Mouse (Mus musculus): ENCODE data around the gene Mfap3.

Gene Mfap3

GRCm38 (mm10) chr11:57518091-57518750 lies at the start of gene Mfap3, which contains the start of gene Fam114a2:
Mfap3 (plus strand) TSS chr11:57518664.
Fam114a2 (minus strand) TSS chr11:57518617.
- DNase-seq (ENCODE audit: extremely low spot score, low read depth, low spot score), result peak; percentile 62

GRCm38 (mm10) chr11:57468706-57469105 lies 49.8 kb upstream of the Mfap3 start:
- no peak for DNase-seq (ENCODE audit: extremely low spot score, low read depth, low spot score)

GRCm38 (mm10) chr11:57470056-57470455 lies 48.4 kb upstream of the Mfap3 start:
- DNase-seq (ENCODE audit: extremely low spot score, low read depth, low spot score), result no peak

GRCm38 (mm10) chr11:57470979-57471378 lies 47.5 kb upstream of the Mfap3 start:
- DNase-seq (ENCODE audit: extremely low spot score, low read depth, low spot score), result no peak

DNA sequence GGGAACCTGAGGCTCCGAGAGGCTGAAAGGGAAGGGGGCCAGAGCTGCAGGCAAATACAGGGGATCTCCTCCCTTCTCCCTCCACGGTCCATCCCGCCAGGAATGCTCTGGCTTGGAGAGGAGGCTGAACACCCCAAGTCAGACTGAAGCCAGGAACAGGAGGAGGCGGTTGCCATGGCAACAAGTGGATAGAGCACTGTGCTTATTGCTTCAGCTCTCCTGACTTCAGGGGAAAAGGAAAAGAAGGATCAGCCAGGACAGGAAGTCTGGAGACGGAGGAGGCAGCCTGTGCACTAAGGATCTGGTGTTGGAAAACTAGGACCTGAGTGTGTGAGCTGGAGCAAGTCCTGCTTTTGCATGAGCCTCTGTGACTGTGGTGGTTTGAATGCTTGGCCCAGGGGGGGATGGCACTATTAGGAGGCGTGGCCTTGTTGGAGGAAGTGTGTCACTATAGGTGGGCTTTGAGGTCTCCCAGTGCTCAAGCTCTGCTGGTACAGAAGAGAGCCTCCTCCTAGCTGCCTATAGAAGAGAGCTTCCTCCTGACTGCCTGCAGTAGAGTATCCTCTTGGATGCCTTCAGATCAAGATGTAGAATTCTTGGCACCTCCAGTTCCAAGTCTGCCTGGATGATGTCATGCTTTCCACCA lies 44.0 kb upstream of the Mfap3 start:
- DNase-seq (ENCODE audit: extremely low spot score, low read depth, low spot score), result no peak

DNA sequence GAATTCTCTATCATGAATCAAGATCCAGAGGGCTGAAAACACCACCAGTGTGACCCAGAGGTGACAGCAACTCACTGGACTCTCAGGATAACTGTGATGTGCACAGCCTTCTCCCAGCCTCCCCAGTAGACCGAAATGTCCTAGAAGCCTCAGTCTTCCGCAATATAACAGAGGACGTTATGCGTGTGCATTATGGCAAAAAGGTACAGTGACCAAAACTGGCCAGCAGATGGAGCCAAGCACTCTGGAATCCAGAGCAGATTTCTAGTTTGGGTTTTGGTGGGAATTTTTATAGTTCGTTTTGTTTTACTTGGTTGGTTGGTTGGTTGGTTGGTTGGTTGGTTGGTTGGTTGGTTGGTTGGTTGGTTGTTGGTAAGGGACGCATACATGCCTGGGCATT lies 43.3 kb upstream of the Mfap3 start:
- no peak for DNase-seq (ENCODE audit: extremely low spot score, low read depth, low spot score)

GRCm38 (mm10) chr11:57478077-57478476 lies 40.4 kb upstream of the Mfap3 start:
- no peak for DNase-seq (ENCODE audit: extremely low spot score, low read depth, low spot score)

GRCm38 (mm10) chr11:57488436-57488835 lies 30.0 kb upstream of the Mfap3 start:
- no peak for DNase-seq (ENCODE audit: extremely low spot score, low read depth, low spot score)

DNA sequence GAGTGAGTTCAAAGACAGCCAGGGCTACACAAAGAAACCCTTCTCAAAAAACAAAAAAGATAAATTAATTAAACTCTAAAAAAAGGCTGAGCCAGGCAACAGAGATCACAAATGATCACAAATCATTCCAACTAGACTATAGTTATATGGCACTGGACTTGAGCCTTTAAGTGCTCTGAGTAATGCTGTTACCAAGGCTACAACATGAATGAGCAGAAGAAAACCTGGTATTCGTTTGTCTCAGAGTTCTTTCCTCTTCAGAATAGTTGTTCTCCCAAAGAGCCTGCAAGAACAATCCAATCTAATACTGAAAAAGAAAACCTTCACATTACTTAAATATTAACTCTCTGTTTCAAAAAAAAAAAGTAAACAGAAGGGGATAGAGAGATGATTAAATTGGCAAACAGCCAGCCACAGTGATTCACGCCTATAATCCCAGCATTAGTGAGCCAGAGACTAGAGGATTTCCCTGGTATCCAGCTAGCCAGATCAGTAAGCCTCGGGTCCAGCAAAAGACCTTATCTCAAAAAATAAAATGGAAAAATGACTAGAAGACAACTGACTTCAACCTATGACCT lies 21.9 kb upstream of the Mfap3 start:
- no peak for DNase-seq (ENCODE audit: extremely low spot score, low read depth, low spot score)

DNA sequence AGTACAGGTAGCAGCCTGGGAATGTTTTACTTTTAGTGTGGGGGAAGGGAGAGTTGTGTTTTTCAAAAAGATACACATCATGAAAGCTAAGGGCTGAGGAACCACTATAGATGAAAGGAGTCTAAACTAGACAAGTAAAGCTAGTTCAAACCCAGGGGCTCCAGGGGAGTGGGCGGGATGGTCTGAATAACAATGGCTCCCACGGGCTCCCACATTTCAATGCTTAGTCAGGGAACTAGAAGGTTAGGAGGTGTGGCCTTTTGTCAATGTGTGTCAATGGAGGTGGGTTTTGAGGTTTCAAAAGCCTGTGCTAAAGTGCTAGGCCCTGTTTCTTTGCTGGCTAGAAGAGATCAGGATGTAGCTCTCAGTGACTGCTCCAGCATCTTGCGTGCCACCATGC lies 20.8 kb upstream of the Mfap3 start:
- no peak for DNase-seq (ENCODE audit: extremely low spot score, low read depth, low spot score)

DNA sequence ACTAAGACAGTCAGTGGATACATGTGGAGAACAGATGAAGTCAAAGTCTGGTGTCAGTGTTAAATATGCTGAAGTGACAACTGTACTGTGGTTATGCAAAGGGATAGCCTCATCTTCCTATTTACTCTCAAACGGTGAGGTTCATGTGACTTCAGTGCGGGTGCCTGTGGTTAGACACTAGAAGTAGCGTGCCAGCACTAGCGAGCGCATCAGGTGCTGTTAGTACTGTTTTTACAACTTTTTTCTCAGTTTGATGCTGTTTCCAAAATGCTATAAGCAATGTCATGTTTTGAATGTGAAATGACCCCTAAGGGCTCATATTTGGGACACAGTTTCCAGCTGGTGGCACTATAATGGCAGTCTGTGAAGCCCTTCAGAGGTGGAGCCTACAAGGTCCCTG lies 20.2 kb upstream of the Mfap3 start:
- no peak for DNase-seq (ENCODE audit: extremely low spot score, low read depth, low spot score)

DNA sequence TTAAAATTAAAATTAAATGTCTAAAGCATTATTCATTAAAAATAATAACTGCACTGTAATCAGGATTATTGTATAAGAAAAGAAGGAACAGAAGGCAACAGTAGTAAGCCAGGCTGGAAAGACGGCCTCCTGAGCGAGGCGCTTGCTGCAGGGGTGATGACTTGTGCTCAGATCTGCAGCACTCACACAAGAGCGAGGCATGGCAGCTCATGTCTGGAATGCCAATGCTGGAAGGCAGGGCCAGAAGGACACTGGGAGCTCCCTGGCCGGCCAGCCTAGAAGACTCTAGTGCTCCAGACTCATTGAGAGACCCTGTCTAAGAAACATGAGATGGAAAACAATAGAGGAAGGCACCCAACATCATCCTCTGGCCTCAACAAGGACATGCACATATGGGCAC lies 15.3 kb upstream of the Mfap3 start:
- DNase-seq (ENCODE audit: extremely low spot score, low read depth, low spot score), result no peak

- DNase-seq (ENCODE audit: extremely low spot score, low read depth, low spot score), result no peak
Measured at GRCm38 (mm10) chr11:57506899-57507298, 11.6 kb upstream of the Mfap3 start.

DNA sequence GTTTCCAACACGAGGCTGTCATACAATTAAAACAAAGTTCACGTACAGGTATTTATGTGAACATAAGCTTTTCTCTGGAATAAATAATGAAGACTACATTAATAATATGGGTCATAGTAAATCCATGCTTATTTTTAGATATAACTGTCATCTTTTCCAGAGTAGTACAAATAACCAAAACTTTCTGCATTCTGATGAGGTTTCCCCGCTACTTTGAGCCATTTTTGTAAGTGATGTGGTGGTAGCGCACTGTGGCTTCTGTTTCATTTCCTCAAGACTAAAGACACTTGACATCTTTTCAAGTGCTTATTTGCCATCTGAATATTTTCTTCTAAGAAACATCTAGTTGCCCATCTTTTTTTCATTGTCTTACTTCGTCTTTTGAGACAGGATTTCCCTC lies 3.2 kb upstream of the Mfap3 start:
- DNase-seq (ENCODE audit: extremely low spot score, low read depth, low spot score), result no peak

GRCm38 (mm10) chr11:57516946-57517441 lies 1.5 kb upstream of the Mfap3 start:
- DNase-seq (ENCODE audit: extremely low spot score, low read depth, low spot score), result no peak

GRCm38 (mm10) chr11:57518751-57519148 lies 286 bp downstream of the Mfap3 start:
- no peak for DNase-seq (ENCODE audit: extremely low spot score, low read depth, low spot score)

- no peak for DNase-seq (ENCODE audit: extremely low spot score, low read depth, low spot score)
Measured at GRCm38 (mm10) chr11:57519304-57519703, 840 bp downstream of the Mfap3 start.

GRCm38 (mm10) chr11:57521206-57521605 lies 2.7 kb downstream of the Mfap3 start:
- DNase-seq (ENCODE audit: extremely low spot score, low read depth, low spot score), result no peak

GRCm38 (mm10) chr11:57522046-57522445 lies 3.6 kb downstream of the Mfap3 start:
- DNase-seq (ENCODE audit: extremely low spot score, low read depth, low spot score), result no peak

GRCm38 (mm10) chr11:57523418-57523817 lies 5.0 kb downstream of the Mfap3 start:
- no peak for DNase-seq (ENCODE audit: extremely low spot score, low read depth, low spot score)

DNA sequence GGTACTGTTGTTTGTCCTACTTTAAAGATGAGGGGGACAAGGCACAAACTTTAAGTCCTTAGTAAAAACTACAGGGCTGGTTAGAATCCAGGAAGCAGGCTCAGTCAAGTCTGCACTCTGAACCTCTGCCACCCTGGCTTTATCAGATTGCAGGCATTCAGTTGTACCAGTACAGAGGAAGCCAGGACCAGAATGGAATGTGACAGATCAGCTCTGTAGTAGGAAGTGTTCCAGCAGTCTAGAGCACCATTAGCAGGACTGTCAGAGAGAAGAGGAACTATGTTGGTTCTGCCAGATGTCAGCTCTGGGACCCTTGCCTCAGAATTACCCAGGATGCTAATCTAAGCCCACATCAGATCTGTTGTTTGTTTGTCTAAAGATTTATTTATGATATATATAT lies 6.1 kb downstream of the Mfap3 start:
- no peak for DNase-seq (ENCODE audit: extremely low spot score, low read depth, low spot score)

- no peak for DNase-seq (ENCODE audit: extremely low spot score, low read depth, low spot score)
Measured at GRCm38 (mm10) chr11:57525900-57526299, 7.4 kb downstream of the Mfap3 start.
